Mouse (Mus musculus): ENCODE data around the gene Gm42688. TPM values are rescaled to one million over a fixed set of nuclear protein-coding genes. Genes with fewer than 3 reads are reported as not detected.
A peak's percentile ranks its signal among the peaks of the same experiment; 100 is the strongest.

Gm42688 gene
- polyA plus RNA-seq, 1 experiment from 2014 or later, result 2.9 TPM

DNA sequence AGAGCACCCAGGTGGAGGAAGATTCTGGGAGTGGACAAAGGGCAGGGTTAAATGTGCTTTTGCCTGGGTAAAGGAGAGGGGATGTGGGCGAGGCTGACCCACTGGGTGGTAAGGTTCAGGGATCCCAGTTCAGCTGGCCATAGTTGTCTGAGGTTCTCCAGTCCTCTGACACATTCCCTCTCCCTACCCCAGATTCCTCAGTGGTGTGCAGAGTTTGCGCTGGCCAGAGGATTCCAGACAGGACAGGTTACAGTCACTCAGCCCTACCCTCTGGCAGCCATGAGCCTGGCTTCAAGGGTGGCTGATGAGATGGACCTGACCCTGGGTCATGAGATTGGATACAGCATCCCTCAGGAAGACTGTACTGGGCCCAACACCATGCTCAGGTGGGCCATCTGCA lies 42.7 kb upstream of the Gm42688 start:
- H3K4me2 ChIP-seq (ENCODE audit: low read length), result peak overlapping the region; percentile 35; the same call in 1 of the 2 replicates
- H3K9ac ChIP-seq (ENCODE audit: low read depth, low read length), result peak overlapping the region; percentile 35; the same call in 1 of the 2 replicates
- peaks cover 10% of the 10 kb centered on the region; the same call in 1 of the 2 replicates for H3K4me1 ChIP-seq (replicated peaks; ENCODE audit: insufficient read depth, low read length)
- H3K4me3 ChIP-seq (replicated peaks; ENCODE audit: low read depth, low read length), result no peak overlapping the region
- H3K27ac ChIP-seq, result peak overlapping the region; percentile 72
- H3K27me3 ChIP-seq (ENCODE audit: insufficient read depth, low read length), result peaks cover 11% of the 10 kb centered on the region; the same call in 1 of the 2 replicates
- 87% methylated on average over 2 of the region's 2 CpGs for WGBS
- H3K36me3 ChIP-seq (ENCODE audit: insufficient read depth, low read length), result peaks cover 10% of the 10 kb centered on the region; the same call in 1 of the 2 replicates
- TF ChIP-seq CTCF (IDR thresholded peaks at IDR 0.05; ENCODE audit: low read depth), result no peak
- no peaks in the 10 kb centered on the region for H3K9me3 ChIP-seq (replicated peaks; ENCODE audit: low read length)
- ATAC-seq (replicated peaks; ENCODE audit: low FRiP score, low read depth) (no peak), DNase-seq (ENCODE audit: low spot score) (no peak)

DNA sequence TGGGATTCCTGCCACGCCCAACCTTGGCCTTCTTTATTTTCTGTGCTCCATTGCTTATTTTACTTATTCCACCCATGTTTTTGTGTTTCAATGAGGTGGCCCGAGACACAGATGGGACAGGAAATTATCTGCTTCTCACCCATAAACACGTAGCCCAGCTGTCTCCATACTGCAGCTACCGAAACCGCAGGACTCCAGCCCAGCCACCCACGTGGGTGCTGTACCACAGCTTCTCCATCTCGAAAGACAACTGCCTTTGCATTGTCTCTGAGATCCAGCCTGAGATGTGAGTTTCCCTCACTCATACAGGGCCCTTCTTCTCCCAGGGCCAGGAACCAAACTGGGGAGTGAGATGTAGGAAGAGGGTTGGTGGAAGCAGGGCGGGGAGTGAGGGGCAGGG lies 35.4 kb upstream of the Gm42688 start:
- Histone ChIP-seq H3K9ac (ENCODE audit: low read depth, low read length) (no peak overlapping the region), H3K4me1 (replicated peaks; ENCODE audit: insufficient read depth, low read length) (peaks cover 9% of the 10 kb centered on the region), H3K27me3 (ENCODE audit: insufficient read depth, low read length) (peaks cover 73% of the 10 kb centered on the region), H3K9me3 (replicated peaks; ENCODE audit: low read length) (no peaks in the 10 kb centered on the region), H3K4me2 (ENCODE audit: low read length) (no peak overlapping the region), H3K27ac (no peak overlapping the region), H3K36me3 (ENCODE audit: insufficient read depth, low read length) (no peaks in the 10 kb centered on the region), H3K4me3 (replicated peaks; ENCODE audit: low read depth, low read length) (no peak overlapping the region)
- TF ChIP-seq CTCF (IDR thresholded peaks at IDR 0.05; ENCODE audit: low read depth), result no peak
- no peak for ATAC-seq (replicated peaks; ENCODE audit: low FRiP score, low read depth)
- DNase-seq (ENCODE audit: low spot score), result no peak
- 53% methylated on average over 8 of the region's 8 CpGs for WGBS

DNA sequence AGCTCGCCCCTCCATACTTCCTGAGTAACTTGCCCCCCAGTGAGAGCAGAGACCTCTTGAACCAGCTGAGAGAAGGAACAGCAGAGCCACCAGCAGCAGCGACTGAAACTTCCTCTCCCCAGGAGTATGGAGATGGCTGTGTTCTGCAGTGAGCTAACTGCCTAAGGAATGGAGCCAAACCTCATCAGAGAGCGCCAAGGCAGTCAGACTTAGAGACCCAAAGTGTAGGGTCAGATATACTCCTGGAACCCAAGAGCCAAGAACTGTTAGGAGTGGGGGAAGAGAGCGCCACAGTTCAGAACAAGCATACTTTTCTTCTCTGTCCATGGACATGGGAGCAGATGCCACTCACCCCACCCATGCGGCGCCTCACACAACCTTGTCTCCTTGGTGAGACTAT lies 35.0 kb upstream of the Gm42688 start:
- no peak overlapping the region for H3K4me3 ChIP-seq (replicated peaks; ENCODE audit: low read depth, low read length)
- H3K4me1 ChIP-seq (replicated peaks; ENCODE audit: insufficient read depth, low read length), result peaks cover 9% of the 10 kb centered on the region
- no peak overlapping the region for H3K4me2 ChIP-seq (ENCODE audit: low read length)
- no peak overlapping the region for H3K9ac ChIP-seq (ENCODE audit: low read depth, low read length)
- no peaks in the 10 kb centered on the region for H3K9me3 ChIP-seq (replicated peaks; ENCODE audit: low read length)
- H3K27me3 ChIP-seq (ENCODE audit: insufficient read depth, low read length), result peaks cover 77% of the 10 kb centered on the region
- H3K36me3 ChIP-seq (ENCODE audit: insufficient read depth, low read length), result no peaks in the 10 kb centered on the region
- H3K27ac ChIP-seq, result no peak overlapping the region
- no peak for DNase-seq (ENCODE audit: low spot score)
- WGBS, result 38% methylated on average over 6 of the region's 6 CpGs
- TF ChIP-seq CTCF (IDR thresholded peaks at IDR 0.05; ENCODE audit: low read depth), result no peak
- ATAC-seq (replicated peaks; ENCODE audit: low FRiP score, low read depth), result no peak

DNA sequence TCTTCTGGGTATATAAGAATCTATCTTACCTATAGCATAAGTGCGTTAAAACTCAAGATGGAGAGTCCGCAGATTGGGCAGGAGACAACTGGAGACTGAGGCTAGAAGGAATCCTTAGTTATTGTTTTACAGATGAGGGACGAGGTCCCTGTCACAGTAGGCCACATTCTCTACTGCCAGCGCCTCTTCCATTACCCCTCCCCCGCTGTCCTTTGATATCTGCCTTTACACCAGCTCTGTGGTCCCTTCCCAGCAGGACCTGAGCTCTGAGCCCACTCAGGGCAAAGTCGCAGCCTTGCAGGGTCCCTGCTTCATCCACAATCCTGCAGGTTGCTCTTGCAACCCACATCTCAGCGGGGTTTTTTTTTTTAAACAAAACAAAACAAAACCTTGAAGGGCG lies 33.2 kb upstream of the Gm42688 start:
- no peak overlapping the region for H3K9ac ChIP-seq (ENCODE audit: low read depth, low read length)
- H3K4me3 ChIP-seq (replicated peaks; ENCODE audit: low read depth, low read length), result peak overlapping the region; percentile 30; the same call in 1 of the 2 replicates
- H3K27me3 ChIP-seq (ENCODE audit: insufficient read depth, low read length), result peaks cover 84% of the 10 kb centered on the region
- no peak for ATAC-seq (replicated peaks; ENCODE audit: low FRiP score, low read depth)
- H3K4me1 ChIP-seq (replicated peaks; ENCODE audit: insufficient read depth, low read length), result peaks cover 9% of the 10 kb centered on the region
- TF ChIP-seq CTCF (IDR thresholded peaks at IDR 0.05; ENCODE audit: low read depth), result no peak
- H3K9me3 ChIP-seq (replicated peaks; ENCODE audit: low read length), result no peaks in the 10 kb centered on the region
- H3K27ac ChIP-seq, result no peak overlapping the region
- H3K36me3 ChIP-seq (ENCODE audit: insufficient read depth, low read length), result no peaks in the 10 kb centered on the region
- 19% methylated on average over 8 of the region's 8 CpGs for WGBS
- H3K4me2 ChIP-seq (ENCODE audit: low read length), result peak overlapping the region; percentile 52
- DNase-seq (ENCODE audit: low spot score), result no peak

DNA sequence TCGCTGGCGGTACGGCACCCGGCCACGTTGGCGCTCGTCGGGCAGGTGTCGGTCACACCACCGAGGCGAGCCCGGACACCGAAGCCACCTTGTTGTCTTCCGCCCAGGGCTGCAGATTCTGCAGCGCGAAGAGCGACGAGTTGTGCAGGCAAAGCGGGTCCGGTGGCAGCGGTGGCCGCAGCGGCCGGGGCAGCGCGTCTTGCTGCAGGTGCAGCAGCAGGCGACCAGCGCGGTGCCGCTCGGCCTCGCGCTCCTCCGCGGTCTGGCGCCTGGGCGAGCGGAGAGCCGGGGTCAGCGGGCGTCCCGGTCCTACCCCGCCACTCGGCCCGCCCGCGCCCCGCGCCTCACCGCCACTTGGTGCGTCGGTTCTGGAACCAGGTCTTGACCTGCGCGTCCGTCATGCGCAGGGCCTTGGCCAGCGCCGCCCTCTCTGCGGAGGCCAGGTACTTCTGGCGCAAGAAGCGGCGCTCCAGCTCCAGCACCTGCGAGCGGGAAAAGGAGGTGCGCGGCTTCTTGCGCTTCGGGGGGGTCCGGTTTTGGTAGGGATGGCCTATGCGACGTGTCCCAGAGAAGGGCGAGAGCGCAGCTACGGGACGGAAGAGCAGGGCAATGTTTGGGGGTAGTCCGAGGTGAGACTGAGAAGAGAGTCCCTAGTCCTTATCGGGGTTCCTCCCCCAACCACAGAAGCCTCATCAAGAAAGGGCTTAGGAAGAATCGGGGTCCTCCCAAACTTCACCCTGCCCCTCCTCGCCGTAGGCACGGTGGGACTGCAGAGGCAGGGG lies 32.5 kb upstream of the Gm42688 start:
- ATAC-seq (replicated peaks; ENCODE audit: low FRiP score, low read depth), result peak; percentile 29
- H3K27ac ChIP-seq, result no peak overlapping the region
- no peak for TF ChIP-seq CTCF (IDR thresholded peaks at IDR 0.05; ENCODE audit: low read depth)
- H3K27me3 ChIP-seq (ENCODE audit: insufficient read depth, low read length), result peaks cover 84% of the 10 kb centered on the region
- peak overlapping the region; percentile 30 for H3K4me3 ChIP-seq (replicated peaks; ENCODE audit: low read depth, low read length)
- 1% methylated on average over 72 of the region's 81 CpGs for WGBS
- no peaks in the 10 kb centered on the region for H3K36me3 ChIP-seq (ENCODE audit: insufficient read depth, low read length)
- H3K4me2 ChIP-seq (ENCODE audit: low read length), result peak overlapping the region; percentile 52
- DNase-seq (ENCODE audit: low spot score), result no peak
- H3K9me3 ChIP-seq (replicated peaks; ENCODE audit: low read length), result no peaks in the 10 kb centered on the region
- peaks cover 9% of the 10 kb centered on the region for H3K4me1 ChIP-seq (replicated peaks; ENCODE audit: insufficient read depth, low read length)
- H3K9ac ChIP-seq (ENCODE audit: low read depth, low read length), result no peak overlapping the region

DNA sequence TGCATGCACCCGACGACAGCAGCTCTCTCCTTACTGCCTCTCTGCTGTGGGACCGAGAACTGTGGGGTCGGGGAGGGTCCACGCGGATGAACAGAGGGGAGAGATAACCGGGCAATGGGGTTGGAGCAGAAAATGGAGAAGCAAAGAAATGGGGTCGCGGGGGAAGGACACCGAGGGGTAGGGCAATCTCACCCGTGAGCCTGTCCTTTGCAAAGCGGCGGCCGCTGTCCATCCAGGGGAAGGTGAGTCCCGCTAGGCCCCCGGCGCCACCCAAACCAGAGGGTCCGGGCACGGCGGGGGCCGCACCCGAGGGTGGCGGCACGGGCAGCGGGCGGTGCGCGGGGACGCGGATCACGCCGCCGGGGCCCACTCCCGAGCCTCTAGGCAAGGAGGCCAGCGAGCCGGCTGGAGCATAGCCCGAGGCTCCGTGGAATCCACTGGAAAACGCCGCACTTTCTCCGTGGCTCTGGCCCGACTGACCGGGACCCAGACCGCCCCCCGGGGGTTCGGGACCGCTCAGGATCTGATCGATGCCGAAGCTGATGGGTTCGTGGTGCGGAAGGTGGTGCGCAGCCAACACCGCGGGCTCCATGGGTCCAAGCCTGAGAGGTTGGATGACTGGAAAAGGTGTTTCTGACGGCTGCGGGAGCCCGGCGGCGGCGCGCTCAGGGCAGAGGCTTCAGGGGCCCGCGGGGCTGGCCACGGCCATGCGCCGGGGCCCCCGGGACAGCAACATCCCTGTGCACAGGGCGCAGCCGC lies 31.8 kb upstream of the Gm42688 start:
- no peak overlapping the region for H3K9ac ChIP-seq (ENCODE audit: low read depth, low read length)
- peaks cover 9% of the 10 kb centered on the region for H3K4me1 ChIP-seq (replicated peaks; ENCODE audit: insufficient read depth, low read length)
- peak overlapping the region; percentile 30 for H3K4me2 ChIP-seq (ENCODE audit: low read length)
- H3K9me3 ChIP-seq (replicated peaks; ENCODE audit: low read length), result no peaks in the 10 kb centered on the region
- DNase-seq (ENCODE audit: low spot score) (no peak), ATAC-seq (replicated peaks; ENCODE audit: low FRiP score, low read depth) (0 out of 2 replicates have a peak, but pooled peaks have one; percentile 18)
- no peaks in the 10 kb centered on the region for H3K36me3 ChIP-seq (ENCODE audit: insufficient read depth, low read length)
- no peak for TF ChIP-seq CTCF (IDR thresholded peaks at IDR 0.05; ENCODE audit: low read depth)
- H3K4me3 ChIP-seq (replicated peaks; ENCODE audit: low read depth, low read length), result 0 out of 2 replicates have a peak overlapping the region, but pooled peaks have one; percentile 11
- no peak overlapping the region for H3K27ac ChIP-seq
- peaks cover 83% of the 10 kb centered on the region for H3K27me3 ChIP-seq (ENCODE audit: insufficient read depth, low read length)
- WGBS, result 1% methylated on average over 68 of the region's 69 CpGs
